Mouse (Mus musculus): ENCODE measurements around the gene Timeless.
"Not testable (repeated sequence)": the region's sequence is repeated elsewhere in the genome, so short reads cannot be mapped to it uniquely, and the experiment has no call there.

Gene Timeless

DNA sequence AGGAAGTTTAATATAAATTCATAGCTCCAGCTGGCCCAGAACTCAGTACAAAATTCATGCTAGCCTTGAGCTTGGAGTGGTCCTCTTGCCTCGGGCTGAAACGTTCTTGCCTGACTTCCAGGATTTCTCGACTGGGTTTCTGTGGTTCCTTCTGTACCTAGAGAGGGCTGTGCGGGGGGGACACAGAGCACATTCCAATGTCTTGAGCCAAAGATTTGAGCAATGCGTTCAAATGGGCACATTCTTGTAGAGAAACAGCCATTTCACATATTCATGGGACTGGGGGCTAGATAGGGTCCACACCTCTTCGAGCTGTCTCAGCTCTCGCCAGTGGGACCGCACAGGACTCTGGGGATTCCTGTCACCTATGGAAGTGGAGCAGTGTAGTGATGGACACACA lies 24.1 kb downstream of the Timeless start:
- DNase-seq (ENCODE audit: low spot score), result no peak

DNA sequence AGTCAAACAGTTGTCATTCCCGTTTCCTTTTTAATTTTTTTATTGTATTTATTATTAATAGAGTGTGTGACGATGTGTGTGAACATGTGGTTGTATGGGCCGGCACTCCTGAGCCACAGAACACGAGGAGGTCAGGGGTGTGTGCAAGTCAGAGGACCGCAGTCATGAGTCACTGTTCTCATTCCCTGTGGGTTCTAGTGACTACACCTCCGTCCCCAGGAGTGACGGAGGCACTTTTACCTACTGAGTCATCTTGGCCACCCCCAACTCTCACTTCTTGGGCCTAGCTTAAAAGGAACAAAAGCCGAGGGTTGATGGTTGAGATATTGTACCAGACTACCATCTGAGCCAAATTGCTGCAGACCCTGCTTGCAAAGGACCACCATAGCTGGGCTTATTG lies 24.5 kb downstream of the Timeless start:
- DNase-seq (ENCODE audit: low spot score), result no peak

DNA sequence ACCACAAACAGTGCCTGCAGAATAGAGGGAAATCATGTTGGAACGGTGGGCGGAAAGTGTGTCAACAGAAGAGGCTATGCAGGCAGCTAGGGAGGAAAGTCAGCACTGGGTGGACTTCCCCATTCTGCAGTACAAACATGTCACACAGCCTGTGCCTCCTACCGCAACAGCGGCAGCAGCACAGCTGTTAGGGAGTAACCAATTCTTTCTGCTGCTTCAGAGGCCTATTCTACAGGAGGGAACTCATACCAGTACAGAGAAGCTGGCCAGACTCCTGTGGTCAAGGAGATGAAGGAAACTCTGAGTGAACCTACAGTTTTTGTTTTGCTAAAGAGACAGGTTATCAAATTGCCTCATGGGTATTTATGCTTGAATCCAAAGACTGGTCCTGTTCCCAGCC lies 27.1 kb downstream of the Timeless start:
- no peak for DNase-seq (ENCODE audit: low spot score)

DNA sequence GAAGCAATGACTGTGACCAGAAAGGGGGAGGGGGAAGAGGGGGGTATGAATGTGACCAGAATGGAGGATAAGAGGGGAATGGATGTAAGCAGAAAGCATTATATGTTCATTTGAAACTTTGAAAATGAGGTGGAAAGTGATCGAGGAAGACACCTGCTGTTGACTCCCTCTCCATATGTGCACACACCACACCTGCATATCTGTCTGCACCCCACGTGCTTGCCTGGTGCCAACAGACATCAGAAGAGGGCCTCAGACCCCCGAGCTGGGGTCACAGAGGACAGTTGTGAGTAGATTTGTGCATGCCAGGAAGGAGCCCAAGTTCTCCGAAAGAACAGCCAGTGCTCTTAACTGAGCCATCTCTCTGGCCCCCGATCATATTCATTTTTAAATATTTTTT lies 28.1 kb downstream of the Timeless start:
- DNase-seq (ENCODE audit: low spot score), result no peak

DNA sequence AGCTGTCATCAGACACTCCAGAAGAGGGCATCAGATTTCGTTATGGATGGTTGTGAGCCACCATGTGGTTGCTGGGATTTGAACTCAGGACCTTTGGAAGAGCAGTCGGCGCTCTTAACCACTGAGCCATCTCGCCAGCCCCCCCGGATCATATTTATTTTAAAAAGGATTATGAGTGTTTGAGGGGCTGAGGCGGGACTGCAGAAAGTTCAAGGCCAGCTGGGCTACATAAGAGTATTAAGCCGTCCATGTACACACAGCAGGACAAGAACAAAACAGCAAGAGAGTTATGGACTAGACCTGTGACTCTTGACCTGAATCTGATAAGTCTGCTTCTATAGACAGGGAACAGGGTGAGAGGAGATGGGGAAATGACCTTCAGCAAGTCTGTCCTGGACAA lies 28.5 kb downstream of the Timeless start:
- not testable (repeated sequence) for DNase-seq (ENCODE audit: low spot score)

DNA sequence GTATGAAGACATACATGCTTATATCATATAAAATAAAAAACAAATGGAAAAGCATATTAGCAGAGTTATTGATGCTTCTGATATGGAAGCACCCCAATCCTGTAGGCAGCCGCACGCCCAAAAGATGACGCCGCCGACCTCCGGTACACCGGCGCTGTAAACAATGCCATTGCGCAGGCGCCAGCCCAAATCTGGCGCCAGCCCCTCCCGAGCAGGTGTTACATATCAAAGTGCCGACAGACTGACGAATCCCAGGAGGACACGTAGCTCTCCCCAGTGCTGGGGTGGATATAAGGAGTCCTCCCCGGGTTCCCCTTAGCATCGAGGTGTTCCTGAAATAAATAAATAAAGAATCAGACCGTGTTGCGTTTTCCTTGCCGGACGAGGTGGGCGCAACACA lies 30.4 kb downstream of the Timeless start:
- no peak for DNase-seq (ENCODE audit: low spot score)

DNA sequence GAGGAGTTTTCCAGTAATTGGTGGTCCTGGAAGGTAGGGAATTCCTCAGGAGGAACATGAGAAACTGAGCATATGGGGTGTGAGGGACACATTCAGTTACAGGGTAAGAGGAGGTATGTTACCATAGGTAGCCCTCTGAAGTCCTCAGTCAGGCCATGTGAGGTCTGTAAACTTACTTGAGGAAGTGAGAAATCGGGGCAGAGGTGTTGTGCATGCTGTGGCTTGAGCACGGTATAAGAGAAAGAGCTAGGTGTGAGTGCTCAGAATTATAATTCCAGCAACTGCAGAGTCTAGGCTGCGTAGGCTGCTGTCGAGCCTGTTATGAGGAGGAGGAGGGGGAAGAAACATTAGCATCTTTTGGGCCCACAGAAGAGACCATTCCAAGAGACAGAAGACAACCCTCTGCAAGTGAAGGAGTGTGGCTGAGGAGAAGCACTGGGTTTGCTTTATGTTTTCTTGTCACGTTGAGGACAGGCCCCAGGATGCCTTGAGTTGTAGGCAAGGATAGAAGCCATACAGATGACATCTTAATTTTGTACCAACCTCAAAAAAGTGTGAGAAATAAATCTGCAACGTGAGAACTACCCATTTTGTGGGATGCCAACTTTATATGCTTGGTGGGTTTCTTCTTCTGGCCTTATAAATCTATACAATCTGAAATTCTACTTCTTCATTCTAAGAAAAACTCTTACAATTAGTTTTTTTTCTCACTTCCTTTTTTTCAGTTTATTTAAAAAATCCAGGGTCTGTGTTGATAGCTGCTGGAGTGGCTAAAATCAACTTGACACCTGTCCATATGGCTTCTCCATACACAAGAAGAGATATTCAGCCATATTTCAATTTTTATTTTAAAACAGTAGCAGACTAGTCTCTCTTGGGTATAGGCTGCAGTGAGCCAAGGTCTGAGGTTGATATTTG lies 31.8 kb downstream of the Timeless start:
- DNase-seq (ENCODE audit: low spot score), result no peak

DNA sequence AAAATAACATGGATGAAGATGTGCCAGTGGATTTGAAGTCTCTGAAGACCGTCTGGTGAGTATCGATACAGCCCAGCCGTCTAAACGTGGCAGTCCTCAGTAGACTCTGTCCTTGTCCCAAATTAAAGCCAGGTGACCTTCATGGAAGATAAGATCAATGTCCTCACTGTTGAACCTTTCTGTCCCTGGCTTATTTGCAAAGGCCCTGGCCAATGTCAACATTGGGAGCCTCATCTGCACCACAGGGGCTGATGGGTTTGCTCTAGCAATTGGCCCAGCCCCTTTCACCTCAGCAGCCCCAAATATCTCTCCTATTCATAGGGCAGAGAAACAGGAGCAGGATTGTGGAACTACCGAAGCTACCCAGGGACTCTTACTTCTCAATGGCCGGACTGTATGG lies 36.5 kb downstream of the Timeless start, which contains the start of gene Apof:
Gene Apof (plus strand): TSS at position 301 of the 400 bp plus-strand sequence.
- no peak for DNase-seq (ENCODE audit: low spot score)

DNA sequence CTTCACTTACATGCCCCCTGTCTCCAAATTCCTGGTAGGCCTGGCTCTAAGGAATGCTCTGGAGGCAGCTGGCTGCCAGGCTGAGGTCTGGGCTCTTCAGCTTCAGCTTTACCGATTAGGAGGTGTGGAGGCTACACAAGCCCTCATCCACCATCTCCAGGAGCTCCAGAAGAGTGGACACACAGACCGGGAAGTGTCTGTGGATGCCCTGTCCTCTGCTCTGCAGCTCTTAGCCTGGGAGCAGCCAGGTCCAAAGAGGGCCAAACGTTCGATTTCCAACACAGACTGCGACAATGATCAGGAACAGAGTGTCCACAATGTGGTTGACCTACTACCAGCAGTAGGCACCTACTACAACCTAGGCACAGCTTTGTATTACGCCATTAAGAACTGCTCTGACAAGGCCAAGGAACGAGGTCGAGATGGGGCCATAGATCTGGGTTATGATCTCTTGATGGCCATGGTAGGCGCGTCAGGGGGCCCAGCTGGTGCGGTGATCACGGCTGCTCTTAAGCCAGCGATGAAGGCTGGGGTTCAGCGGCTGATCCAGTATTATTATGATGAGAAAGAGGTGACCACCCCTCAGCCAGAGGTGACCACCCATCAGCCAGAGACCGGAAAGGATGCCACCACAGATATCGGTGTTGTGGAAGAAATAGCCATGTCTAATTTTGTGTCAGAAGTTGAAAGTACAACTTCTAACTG lies 37.5 kb downstream of the Timeless start:
- no peak for DNase-seq (ENCODE audit: low spot score)

DNA sequence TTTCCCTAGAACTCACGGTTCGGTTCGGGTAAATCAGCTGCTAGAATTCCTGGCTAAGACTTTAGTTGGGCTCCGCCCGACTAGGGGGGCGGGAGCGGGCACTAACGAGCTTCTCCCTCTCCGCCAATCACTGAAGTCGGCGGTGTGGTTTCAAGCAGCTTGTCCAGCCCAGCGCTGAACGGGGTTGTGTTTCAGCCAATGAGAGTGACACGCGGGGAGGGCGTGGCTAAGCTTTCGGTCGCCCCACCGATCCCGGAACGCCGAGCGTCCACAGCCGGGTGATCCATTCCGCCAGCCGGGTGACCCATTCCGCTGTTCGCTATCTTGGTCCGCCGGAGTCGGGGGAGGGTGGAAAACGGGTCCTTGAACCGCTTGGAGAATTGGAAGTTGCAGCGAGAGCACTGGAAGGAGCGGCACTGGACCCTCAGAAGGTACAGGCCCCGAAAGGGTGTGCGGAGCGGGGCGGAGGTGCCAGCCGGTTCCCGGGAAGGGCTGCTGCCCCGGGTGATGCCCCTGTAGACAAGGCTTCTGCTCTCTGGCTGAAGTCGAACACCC lies 38.5 kb downstream of the Timeless start, which contains the start of gene Stat2:
Gene Stat2 (plus strand): TSS at position 273 of the 555 bp plus-strand sequence.
- DNase-seq (ENCODE audit: low spot score), result peak; percentile 98

DNA sequence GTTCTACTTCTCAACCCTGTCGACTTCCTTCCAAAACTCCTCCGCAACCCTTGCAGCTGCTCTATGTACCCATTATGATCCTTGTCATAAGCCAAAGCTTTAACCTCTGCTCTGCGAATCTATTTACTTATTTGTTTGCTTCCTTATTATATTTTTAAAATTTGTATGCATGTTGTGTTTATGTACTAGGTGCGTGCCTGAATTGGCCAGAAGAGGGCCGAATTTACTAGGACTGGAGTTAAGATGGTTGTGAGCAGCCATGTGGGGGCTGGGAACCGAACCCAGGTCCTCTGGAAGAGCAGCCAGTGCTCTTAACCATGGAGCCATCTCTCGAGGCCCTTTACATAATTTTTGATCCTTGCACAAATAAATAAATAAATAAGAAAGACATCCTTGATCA lies 39.0 kb downstream of the Timeless start:
- no peak for DNase-seq (ENCODE audit: low spot score)

DNA sequence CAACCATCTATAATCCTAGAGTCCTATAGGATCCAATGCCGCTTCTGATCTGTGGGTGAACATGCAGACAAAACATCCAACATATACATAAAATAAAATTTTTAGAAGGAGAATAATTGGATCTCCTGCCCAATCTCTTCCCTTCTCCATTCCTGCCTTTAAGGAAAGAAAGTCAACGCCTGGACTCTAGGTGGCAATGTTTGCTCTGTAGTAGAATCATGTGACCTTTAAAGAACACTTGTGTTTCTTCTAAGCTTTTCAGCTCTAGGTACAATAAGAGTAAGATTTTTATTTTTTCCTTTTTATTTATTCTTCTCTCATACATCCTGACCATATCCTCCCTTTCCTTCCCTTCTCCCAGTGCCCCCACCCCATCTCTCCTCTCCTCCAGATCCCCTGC lies 40.0 kb downstream of the Timeless start:
- no peak for DNase-seq (ENCODE audit: low spot score)

DNA sequence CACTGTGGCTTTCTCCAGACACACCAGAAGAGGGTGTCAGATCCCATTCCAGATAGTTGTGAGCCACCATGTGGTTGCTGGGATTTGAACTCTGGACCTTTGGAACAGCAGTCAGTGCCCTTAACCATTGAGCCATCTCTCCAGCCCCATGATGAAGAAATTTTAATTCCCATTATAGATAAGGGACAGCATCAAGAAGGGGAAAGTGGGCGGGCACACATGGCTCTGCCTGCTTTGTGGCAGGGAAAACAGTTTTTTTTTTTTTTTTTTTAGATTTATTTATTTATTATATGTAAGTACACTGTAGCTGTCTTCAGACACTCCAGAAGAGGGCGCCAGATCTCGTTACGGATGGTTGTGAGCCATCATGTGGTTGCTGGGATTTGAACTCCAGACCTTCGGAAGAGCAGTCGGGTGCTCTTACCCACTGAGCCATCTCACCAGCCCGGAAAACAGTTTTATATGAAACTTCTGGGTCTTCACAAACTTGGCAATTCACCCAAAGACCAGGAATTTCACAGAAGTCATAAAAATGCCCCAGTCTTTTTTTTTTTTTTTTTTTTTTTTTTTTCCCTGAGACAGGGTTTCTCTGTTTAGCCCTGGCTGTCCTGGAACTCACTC lies 41.1 kb downstream of the Timeless start:
- not testable (repeated sequence) for DNase-seq (ENCODE audit: low spot score)

DNA sequence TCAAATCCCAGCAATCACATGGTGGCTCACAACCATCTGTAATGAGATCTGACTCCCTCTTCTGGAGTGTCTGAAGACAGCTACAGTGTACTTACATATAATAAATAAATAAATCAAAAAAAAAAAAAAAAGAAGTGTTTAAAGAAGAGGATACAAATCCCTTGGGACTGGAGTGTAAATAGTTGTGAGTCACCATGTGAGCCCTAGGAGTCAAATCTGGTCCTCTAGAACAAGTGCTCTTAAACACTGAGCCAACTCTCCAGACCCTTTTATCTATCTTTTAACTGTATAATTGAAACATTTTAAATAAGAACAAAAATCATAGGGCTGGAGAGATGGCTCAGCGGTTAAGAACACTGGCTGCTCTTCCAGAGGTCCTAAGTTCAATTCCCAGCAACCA lies 43.5 kb downstream of the Timeless start:
- not testable (repeated sequence) for DNase-seq (ENCODE audit: low spot score)

DNA sequence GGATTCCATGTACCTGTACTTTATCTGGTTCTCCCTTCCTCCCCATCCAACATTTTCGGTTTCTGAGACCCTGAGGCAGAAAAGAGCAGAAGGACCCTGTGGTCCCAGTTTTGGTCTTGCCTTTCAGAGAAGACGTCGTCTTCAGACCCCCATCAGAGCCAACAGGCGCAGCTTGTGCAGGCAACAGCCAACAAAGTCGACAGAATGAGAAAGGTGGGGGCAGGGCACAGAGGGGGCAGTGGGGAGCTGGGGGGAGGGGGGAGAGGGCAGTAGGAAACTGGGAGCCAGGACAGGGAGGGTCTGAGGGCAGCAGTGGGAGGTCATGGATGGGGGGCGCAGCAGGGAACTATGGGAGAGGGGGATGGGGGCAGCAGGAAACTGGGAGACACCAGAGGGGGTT lies 46.3 kb downstream of the Timeless start:
- no peak for DNase-seq (ENCODE audit: low spot score)

DNA sequence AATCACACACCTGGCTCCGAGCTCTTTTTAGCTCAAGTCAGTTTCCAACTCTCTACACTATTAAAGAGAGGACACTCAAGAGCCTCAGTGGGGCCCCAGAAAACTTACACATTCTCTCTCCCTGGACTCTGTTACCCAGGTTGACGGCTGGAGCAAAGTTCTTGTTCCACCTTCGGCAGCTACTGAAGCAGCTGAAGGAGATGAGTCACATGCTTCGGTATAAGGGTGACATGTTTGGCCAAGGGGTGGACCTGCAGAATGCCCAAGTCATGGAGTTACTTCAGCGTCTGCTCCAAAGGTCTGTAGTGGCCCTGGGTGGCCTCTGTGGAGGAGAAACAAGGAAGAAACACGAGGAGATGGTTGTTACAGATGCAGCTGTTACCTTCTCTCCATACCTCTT lies 49.1 kb downstream of the Timeless start:
- no peak for DNase-seq (ENCODE audit: low spot score)

DNA sequence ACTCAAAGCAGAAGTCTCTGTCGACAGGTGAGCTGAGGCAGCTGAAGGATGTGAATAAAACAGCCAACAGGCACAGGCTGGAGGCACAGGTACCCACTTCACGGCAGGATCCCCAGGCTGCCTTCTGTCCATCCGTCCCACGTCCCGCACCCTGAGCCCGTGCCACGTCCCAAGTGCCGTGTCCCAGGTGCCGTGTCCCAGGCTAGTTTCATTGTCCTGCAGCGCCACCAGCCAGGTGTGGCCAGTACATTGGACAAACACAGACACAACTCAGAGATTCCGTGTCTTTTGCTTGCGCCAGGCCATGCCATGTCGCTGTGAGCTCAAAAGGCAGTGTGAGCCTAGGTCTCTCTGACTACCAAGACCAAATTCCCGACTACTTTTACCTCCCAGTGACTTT lies 49.8 kb downstream of the Timeless start:
- DNase-seq (ENCODE audit: low spot score), result no peak

DNA sequence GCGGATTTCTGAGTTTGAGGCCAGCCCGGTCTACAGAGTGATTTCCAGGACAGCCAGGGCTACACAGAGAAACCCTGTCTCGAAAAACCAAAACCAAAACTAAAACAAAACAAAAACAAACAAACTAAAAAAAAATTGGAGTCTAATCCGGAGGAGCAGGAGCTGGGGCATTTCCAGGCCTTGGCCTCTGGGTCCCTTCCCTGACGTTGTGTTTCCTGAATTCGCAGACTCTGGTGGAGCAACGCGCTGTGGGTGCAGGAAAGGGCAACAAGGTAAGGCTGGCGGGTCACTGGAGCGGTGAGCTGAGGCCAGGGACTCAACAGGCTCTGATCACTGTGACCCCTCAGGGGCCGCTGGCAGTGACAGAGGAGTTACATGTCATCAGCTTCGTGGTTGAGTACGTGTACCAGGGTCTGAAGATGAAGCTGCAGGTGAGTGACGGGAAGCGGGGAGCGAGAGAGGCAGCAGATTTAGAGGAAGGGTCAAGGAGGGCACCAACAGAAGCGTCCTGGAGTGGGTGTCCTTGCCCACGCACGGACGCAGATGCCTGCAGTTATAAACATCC lies 51.1 kb downstream of the Timeless start:
- DNase-seq (ENCODE audit: low spot score), result no peak

DNA sequence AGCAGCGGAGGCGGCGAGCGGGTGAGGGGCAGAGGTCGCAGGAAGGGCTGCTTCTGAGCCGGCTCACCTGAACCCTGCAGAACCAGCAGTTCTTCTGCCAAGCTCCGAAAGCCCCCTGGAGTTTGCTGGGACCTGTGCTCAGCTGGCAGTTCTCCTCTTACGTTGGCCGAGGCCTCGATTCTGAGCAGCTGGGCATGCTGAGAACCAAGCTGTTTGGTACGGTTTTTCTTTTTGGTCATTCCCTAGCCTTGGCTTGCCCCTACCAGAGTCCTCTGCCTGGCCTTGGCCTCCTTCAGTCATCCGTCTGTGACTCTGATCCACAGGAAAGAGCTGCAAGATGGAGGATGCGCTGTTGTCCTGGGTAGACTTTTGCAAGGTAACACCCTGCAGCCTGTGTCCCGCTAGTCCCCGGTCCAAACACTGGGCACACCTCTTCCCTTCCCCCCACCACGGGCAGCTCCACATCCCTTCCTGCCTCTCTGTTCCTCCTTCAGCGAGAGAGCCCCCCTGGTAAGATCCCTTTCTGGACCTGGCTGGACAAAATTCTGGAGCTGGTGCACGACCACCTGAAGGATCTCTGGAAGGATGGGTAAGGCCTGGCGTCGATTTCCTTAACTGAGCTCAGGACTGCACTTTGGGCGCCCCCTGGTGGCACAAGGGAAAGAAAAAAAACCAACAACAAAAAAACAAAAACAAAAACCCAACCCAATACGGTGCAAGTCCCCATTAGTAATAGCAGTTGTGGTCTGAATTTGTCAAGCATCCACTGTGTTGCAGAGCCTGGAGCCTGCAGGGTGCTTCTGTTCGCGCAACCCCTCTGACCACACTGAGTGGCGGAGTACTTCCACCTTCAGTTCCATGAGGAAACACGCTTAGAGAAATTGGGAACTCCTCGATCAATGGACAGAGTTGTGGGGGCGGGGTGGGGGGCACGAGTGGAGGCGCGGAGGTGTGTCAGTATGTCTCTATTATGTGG lies 52.0 kb downstream of the Timeless start:
- DNase-seq (ENCODE audit: low spot score), result peak; percentile 59

DNA sequence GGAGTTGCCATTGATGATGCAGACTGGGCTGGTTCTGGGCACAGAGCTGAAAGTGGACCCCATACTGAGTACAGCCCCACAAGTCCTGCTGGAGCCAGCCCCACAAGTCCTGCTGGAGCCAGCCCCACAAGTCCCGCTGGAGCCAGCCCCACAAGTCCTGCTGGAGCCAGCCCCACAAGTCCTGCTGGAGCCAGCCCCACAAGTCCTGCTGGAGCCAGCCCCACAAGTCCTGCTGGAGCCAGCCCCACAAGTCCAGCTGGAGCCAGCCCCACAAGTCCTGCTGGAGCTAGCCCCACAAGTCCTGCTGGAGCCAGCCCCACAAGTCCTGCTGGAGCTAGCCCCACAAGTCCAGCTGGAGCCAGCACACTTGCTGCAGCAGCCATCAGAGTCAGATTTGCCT lies 58.7 kb downstream of the Timeless start:
- not testable (repeated sequence) for DNase-seq (ENCODE audit: low spot score)

Measured in urinary bladder, postnatal 14 days (tissue).